Mouse (Mus musculus) frontal cortex, postnatal 36 days (tissue): ENCODE results near the gene Ptprh.
"Not testable (repeated sequence)": the region's sequence is repeated elsewhere in the genome, so short reads cannot be mapped to it uniquely, and the experiment has no call there.

Experiments
- DNase-seq, 2 experiments: peaks; one replicate each; pipeline ENCODE4 v3.0.0; 2022; ENCODE audit warnings: low spot score in 2 of 2

Gene Ptprh

DNA sequence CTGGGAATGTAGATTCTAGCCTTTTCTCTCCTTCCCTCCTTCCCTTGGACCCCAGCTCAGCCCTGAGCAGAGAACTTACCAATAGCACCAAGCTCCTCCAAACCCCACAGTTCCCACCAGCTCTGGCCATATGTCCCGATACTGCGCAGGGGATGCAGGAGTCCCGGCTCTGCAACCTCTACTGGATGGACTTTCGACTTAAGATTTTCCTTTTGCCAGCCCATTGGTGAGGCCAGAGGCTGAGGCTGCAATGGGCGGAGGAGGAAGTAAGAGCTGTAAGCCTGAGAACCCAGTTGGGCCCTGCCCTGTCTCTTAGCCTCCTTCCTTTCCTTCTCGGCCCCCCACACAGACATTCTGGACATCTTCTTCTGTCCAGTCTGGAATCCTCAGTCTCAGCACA lies 872 bp downstream of the Ptprh start:
- DNase-seq: no peak

- not testable (repeated sequence) for DNase-seq
These were observed 6.8 kb downstream of the Ptprh start for GRCm38 (mm10) chr7:4597046-4597445.

GRCm38 (mm10) chr7:4581481-4581880 lies 22.4 kb downstream of the Ptprh start:
- not testable (repeated sequence) for DNase-seq

- not testable (repeated sequence) for DNase-seq
These were observed 31.5 kb downstream of the Ptprh start for GRCm38 (mm10) chr7:4572361-4572760.

- DNase-seq: no peak
These were observed 41.2 kb downstream of the Ptprh start for GRCm38 (mm10) chr7:4562660-4563059.

- DNase-seq: no peak
These were observed 46.7 kb downstream of the Ptprh start for GRCm38 (mm10) chr7:4557167-4557560.

DNA sequence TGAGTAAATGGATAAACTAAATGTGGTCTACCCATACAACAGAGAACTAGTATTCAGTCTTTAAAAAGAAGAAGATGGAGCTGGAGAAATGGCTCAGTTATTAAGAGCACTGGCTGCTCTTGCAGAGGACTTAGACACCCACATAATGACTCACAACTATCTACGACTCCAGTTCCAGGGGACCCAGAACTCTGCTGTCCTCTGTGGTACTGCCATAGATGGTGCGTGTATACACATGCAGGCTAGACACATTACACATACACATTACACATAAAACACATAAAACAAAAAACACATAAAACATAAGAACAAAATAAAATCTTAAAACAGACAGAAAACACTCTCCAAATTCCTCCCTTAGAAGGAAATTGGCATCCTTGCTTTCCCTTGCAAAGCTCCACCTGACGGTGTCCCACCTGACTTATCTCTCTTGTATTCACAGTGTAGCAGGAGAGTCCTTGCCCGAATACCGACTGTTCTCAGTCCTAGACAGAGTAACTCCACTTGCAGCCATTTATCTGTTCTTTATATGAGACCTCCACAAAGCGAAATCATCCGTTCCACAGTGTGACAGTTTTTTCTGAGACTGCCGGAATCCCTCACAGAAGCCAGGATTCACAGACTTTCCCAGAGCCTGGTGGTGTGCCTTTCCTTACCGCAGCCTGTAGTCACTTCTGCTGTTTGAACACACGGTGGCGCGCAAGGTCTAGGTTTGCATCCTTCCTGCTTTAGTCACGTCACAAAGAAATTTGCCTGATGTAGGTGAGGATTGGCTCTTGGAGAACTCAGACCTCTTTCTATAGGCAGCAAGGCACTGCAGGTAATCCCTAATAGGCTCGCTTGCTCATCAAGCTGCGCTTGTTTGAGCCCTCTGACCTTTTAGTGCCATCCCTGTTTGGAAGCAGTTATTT lies 47.3 kb downstream of the Ptprh start:
- peak; percentile 78 to 85 for DNase-seq

GRCm38 (mm10) chr7:4547221-4547641 lies 56.6 kb downstream of the Ptprh start, which contains the start of gene Syt5:
Syt5 (minus strand) TSS chr7:4547541.
- peak; percentile 65 to 74 for DNase-seq

GRCm38 (mm10) chr7:4546591-4547131 lies 57.2 kb downstream of the Ptprh start:
- peak; percentile 92 to 97 for DNase-seq

GRCm38 (mm10) chr7:4546050-4546449 lies 57.8 kb downstream of the Ptprh start:
- DNase-seq: no peak

GRCm38 (mm10) chr7:4542013-4542412 lies 61.8 kb downstream of the Ptprh start:
- DNase-seq: no peak

DNA sequence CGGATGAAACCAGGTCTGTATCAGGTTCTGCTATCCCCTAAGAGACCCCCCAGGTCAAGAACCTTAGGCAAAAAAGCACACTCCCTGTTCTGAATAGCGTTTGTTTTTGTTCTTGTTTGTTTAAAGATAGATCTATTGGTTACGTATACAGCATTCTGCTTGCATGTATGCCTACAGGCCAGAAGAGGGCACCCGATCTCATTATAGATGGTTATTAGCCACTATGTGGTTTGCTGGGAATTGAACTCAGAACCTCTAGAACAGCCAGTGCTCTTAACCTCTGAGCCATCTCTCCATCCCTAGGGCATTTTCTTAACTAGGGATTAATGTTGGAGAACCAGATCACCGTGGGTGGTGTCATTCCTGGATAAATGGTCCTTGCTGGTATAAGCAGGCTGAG lies 62.5 kb downstream of the Ptprh start:
- no peak for DNase-seq

GRCm38 (mm10) chr7:4539019-4539418 lies 64.8 kb downstream of the Ptprh start:
- no peak for DNase-seq

DNA sequence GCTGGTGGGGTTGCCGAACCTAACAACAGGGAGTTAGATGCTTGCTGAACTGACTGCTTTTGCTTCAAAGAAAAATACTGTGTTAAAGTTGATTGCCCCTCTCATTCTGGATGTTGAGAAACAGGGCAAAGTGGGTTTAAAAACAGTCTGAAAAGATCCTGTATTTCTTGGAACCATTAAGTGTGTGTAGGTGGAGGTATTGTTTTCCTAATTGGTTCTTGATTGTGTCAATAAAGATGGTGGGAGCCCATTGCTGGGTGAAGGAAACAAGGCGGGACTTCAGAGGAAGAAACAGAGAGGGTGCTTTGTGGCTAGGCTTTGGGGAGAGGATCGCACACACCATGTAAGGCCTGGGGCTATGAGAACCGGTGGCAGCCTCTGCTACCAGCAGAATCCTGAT lies 66.7 kb downstream of the Ptprh start:
- no peak for DNase-seq

- DNase-seq: no peak
These were observed 67.5 kb downstream of the Ptprh start for GRCm38 (mm10) chr7:4536369-4536768.

GRCm38 (mm10) chr7:4532005-4532729 lies 71.7 kb downstream of the Ptprh start, which contains the start of gene Dnaaf3:
Dnaaf3 (minus strand) TSS chr7:4532453.
- no peak for DNase-seq

DNA sequence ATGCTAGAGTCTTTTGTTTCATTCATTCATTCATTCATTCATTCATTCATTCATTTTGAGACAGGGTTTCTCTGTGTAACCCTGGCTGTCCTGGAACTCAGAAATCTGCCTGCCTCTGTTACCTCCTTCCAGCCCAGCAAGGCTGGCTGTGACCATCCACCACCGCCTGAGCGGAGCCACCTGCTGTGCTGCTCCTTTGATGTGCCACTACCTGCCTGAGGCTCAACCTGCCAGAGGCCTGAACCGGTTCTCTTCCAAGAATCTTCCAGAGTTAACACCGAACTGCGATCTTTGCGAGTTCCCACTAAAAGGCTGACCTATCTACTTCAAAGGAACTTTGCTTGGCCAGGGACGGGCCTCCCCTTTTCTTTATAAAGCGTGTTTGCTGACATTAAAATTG lies 73.7 kb downstream of the Ptprh start:
- DNase-seq: not testable (repeated sequence)

DNA sequence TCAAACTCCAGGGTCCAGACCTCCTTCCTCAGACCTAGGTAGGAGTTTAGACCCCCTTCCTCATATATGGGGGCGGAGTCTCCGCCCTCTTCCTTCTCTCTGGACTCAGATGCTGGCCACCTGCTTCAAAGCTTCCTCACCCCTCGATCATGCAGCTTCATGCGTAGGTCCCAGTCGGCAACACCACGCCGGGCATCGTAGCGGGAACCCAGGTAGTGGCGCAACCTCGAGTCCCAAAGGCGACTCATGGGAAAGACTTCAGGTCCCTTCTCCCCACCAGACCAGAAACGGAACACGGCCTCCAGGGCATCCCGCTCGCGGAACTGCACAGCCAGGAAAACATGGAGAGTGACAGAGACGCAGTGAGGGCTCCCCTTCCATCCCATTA lies 76.5 kb downstream of the Ptprh start:
- no peak for DNase-seq

DNA sequence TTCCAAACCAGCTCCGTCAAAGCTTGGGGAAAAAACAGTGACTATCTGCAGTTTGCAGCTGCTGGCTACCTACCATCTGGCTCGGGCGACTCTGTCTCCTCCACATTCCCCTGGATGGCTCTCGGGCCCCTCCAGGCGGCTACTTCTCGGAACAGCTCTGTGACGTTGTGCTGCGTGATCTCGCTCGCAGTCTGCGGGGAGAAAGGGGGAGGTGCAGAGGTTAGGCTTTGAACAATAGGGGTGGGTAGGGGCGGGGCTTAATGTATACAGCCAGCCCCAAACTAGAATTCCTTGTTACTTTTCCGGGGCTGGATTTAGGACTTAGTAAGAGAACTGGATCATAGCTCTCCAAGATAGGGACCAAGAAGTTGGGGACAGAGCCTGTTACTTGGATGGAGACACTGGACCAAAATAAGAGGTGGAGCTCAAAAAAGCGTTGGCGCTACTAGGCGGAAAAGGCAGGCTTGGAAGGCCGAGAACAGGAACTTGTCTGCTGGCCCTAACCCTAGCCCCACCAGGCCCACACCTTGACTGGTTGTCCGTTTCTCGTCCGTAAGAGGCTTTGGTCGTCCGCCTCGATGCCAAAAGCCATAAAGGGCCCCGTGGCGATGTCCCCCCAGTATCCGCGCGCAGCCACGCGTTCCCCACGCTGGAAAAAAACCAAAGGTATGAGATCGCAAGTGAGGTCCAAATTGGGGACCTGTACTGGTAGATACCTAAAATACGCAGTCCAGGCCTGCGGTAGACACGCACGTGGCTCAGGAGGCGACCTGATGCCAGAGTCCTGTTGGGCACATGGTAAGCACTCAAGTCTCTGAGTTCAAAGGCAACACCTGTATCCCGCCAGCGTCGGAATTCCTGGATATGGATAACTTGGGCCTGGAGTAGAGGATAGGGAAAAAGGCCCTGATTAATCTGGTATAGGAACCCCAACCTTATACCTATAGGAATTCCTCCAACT lies 77.2 kb downstream of the Ptprh start:
- peak; percentile 66 to 75 for DNase-seq

GRCm38 (mm10) chr7:4524212-4524922 lies 79.5 kb downstream of the Ptprh start, which contains the start of gene Tnni3:
Tnni3 (minus strand) TSS chr7:4524229.
- peak in 1 of 2 experiments; percentile 40 for DNase-seq
